Comparison of ENCODE assay signal across 25 mouse cellular contexts in the genomic region with DNA sequence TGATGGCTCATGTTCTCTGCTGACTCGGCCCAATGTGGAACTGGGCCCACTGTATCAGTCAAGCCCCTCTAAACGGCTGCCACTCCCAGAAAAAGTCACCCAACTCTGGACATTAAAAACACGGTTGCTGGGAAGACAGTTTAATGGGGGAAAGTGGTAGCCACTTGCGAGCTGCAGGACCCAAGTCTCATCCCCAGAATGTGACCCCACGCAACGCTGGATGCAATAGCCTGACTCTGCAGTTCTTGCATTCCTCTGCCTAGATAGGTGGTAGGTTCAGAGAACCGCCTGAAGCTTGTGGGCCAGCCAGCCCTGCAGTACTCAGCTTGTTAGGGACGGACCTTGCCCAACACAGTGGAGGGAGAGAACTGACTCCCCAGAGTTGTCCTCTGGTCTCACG. TPM values are rescaled to one million over a fixed set of nuclear protein-coding genes. Genes with fewer than 3 reads are reported as not detected.
"Had no signal": no experiment of that assay in that cellular context is flagged by ENCODE, and none has a peak within 500 bp of the region (broad histone marks: within the 10 kb centered on the region; RNA-seq: fewer than 3 reads in every experiment).

No protein-coding gene starts in this region.

- DNase-seq: lung, adult 2 months; lung, postnatal 14 days; lung, postnatal 36 days; right cerebral cortex, postnatal 14 days; thymus, adult 2 months; thymus, postnatal 25 days; thymus, postnatal 4 days had no signal

- H3K4me1 ChIP-seq: lung, embryonic 15.5 days; midbrain, embryonic 13.5 days; midbrain, embryonic 15.5 days; neural tube, embryonic 12.5 days; stomach, embryonic 15.5 days had no signal

- H3K4me3 ChIP-seq: lung, embryonic 15.5 days; megakaryocyte, embryonic 14.5 days; midbrain, embryonic 13.5 days; midbrain, embryonic 15.5 days; neural tube, embryonic 12.5 days; stomach, embryonic 15.5 days had no signal

- H3K9me3 ChIP-seq: lung, embryonic 15.5 days; megakaryocyte, embryonic 14.5 days; midbrain, embryonic 13.5 days; midbrain, embryonic 15.5 days; neural tube, embryonic 12.5 days; stomach, embryonic 15.5 days had no signal

- H3K27me3 ChIP-seq: lung, embryonic 15.5 days; megakaryocyte, embryonic 14.5 days; midbrain, embryonic 13.5 days; midbrain, embryonic 15.5 days; neural tube, embryonic 12.5 days; stomach, embryonic 15.5 days had no signal

- H3K27ac ChIP-seq: lung, embryonic 15.5 days; macrophage; midbrain, embryonic 13.5 days; midbrain, embryonic 15.5 days; neural tube, embryonic 12.5 days; stomach, embryonic 15.5 days; stomach, postnatal 0 days had no signal

RNA-seq across cellular contexts. Expression of a gene that starts 25.0 kb away (rescaled TPM):
- total RNA-seq: megakaryocyte progenitor cell, adult 5-6 weeks; monocyte, adult 5-6 weeks; neutrophil, adult 5-6 weeks had no signal
- polyA plus RNA-seq: macrophage had no signal

RNA-seq across cellular contexts. Expression of a gene that starts 46.3 kb away (rescaled TPM):
- total RNA-seq: megakaryocyte progenitor cell, adult 5-6 weeks; monocyte, adult 5-6 weeks; neutrophil, adult 5-6 weeks had no signal
- polyA plus RNA-seq: lung, adult 2 months; lung, postnatal 0 days; macrophage; midbrain, embryonic 11.5 days; midbrain, embryonic 13.5 days; spleen, adult 2 months; stomach, embryonic 15.5 days; stomach, postnatal 0 days; urinary bladder, adult 2 months had no signal

RNA-seq across cellular contexts. Expression of a gene that starts 50.4 kb away (rescaled TPM):
- total RNA-seq: midbrain, postnatal 0 days had no signal
- polyA plus RNA-seq: testis, adult 2 months had no signal

RNA-seq across cellular contexts. Expression of a gene that starts 50.5 kb away (rescaled TPM):
- total RNA-seq: megakaryocyte progenitor cell, adult 5-6 weeks; monocyte, adult 5-6 weeks had no signal
- polyA plus RNA-seq: macrophage; midbrain, embryonic 13.5 days; neural tube, embryonic 12.5 days; neural tube, embryonic 14.5 days had no signal
